ENCODE assay signal across 8 mouse cellular contexts in the genomic region with DNA sequence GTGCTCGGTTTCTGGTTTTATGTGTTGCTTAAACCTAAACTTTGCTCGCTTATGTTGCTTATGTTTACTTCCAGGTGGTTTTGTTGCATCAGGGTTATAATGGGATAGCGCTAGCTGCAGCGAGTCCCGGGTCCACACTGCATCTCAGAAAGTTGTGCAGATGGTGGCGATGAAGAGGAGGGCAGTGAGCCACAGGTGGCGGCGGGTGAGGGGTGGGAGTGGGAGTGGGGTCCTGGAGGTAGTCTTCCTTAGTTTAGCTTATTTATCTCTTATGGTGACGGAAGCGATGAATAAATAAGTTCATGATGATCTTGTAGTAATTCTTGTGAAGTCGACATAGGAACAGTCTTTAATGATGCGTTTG. TPM values are rescaled to one million over a fixed set of nuclear protein-coding genes. Genes with fewer than 3 reads are reported as not detected.
A peak's percentile ranks its signal among the peaks of the same experiment; 100 is the strongest.
DNase-seq lines count a peak whose midpoint lies in the region; ATAC-seq lines count a peak whose summit lies in the region.

No protein-coding gene starts in this region.

- no peak for ATAC-seq in heart, embryonic 12.5 days (ENCODE audit: insufficient number of reproducible peaks, low FRiP score)
- ATAC-seq in CD4-positive, CD25-positive, alpha-beta regulatory T cell, adult 4 months, result peak; percentile 3
- no peak for ATAC-seq in forebrain, embryonic 14.5 days
- no peak; the same call in 1 of the 2 replicates for ATAC-seq in liver, embryonic 15.5 days (ENCODE audit: insufficient read depth)

- peak overlapping the region; percentile 98 for H3K4me3 ChIP-seq in heart, embryonic 12.5 days
- H3K4me3 ChIP-seq in forebrain, embryonic 14.5 days (ENCODE audit: low read depth, low read length), result peak overlapping the region; percentile 87
- H3K4me3 ChIP-seq in liver, embryonic 15.5 days (replicated peaks), result peak overlapping the region; percentile 85

- peak overlapping the region; percentile 95 for H3K4me2 ChIP-seq in heart, embryonic 12.5 days
- peak overlapping the region; percentile 86 for H3K4me2 ChIP-seq in forebrain, embryonic 14.5 days (ENCODE audit: low read length)
- H3K4me2 ChIP-seq in liver, embryonic 15.5 days, result peak overlapping the region; percentile 95

- no peak for DNase-seq in heart, adult 18-20 months
- DNase-seq in forebrain, embryonic 14.5 days (ENCODE audit: low spot score), result no peak
- no peak for DNase-seq in adrenal gland, adult 18-20 months (ENCODE audit: low spot score in 2 of 2)
- no peak for DNase-seq in left cerebral cortex, postnatal 25 days (ENCODE audit: low spot score in 2 of 2)
- no peak for DNase-seq in layer of hippocampus, adult 9-11 months

- H3K9ac ChIP-seq in heart, embryonic 12.5 days, result peak overlapping the region; percentile 88
- H3K9ac ChIP-seq in forebrain, embryonic 14.5 days (ENCODE audit: low read length), result peak overlapping the region; percentile 77
- H3K9ac ChIP-seq in liver, embryonic 15.5 days, result peak overlapping the region; percentile 78

- intact Hi-C loops in left cerebral cortex, postnatal 25 days (cut with DNase I), result no loop called here

- WGBS in heart, embryonic 12.5 days, result 13% methylated on average over 12 of the region's 12 CpGs
- WGBS in forebrain, embryonic 14.5 days, result 10% methylated on average over 12 of the region's 12 CpGs
- 8% methylated on average over 12 of the region's 12 CpGs for WGBS in liver, embryonic 15.5 days (ENCODE audit: insufficient replicate concordance)

- no peaks in the 10 kb centered on the region for H3K9me3 ChIP-seq in heart, embryonic 12.5 days (replicated peaks)
- no peaks in the 10 kb centered on the region for H3K9me3 ChIP-seq in forebrain, embryonic 14.5 days (replicated peaks; ENCODE audit: control insufficient read depth, low read length)
- no peaks in the 10 kb centered on the region for H3K9me3 ChIP-seq in liver, embryonic 15.5 days (replicated peaks)

- no peak overlapping the region for H3K27ac ChIP-seq in heart, embryonic 12.5 days (ENCODE audit: poor library complexity, severe bottlenecking)
- no peak overlapping the region for H3K27ac ChIP-seq in forebrain, embryonic 14.5 days (ENCODE audit: low read depth, low read length)
- peak overlapping the region; percentile 68 for H3K27ac ChIP-seq in liver, embryonic 15.5 days (replicated peaks)

- H3K36me3 ChIP-seq in heart, embryonic 12.5 days, result no peaks in the 10 kb centered on the region
- no peaks in the 10 kb centered on the region for H3K36me3 ChIP-seq in forebrain, embryonic 14.5 days (ENCODE audit: control insufficient read depth, insufficient read depth, low read length)
- no peaks in the 10 kb centered on the region for H3K36me3 ChIP-seq in liver, embryonic 15.5 days (replicated peaks)

- peaks cover 34% of the 10 kb centered on the region for H3K4me1 ChIP-seq in heart, embryonic 12.5 days (replicated peaks)
- H3K4me1 ChIP-seq in forebrain, embryonic 14.5 days (ENCODE audit: control insufficient read depth, insufficient read depth, low read length), result peaks cover 4% of the 10 kb centered on the region; the same call in 1 of the 2 replicates
- H3K4me1 ChIP-seq in liver, embryonic 15.5 days (replicated peaks), result peaks cover 52% of the 10 kb centered on the region

- no peaks in the 10 kb centered on the region for H3K27me3 ChIP-seq in heart, embryonic 12.5 days (replicated peaks)
- H3K27me3 ChIP-seq in forebrain, embryonic 14.5 days (replicated peaks; ENCODE audit: control insufficient read depth, insufficient read depth, low read length), result no peaks in the 10 kb centered on the region
- no peaks in the 10 kb centered on the region for H3K27me3 ChIP-seq in liver, embryonic 15.5 days

RNA-seq across cellular contexts. Expression of gene Scap, which starts 0.8 kb away (rescaled TPM):
- 22.2 and 23.9 TPM in 2 replicates for polyA plus RNA-seq in heart, embryonic 12.5 days (2016; fragmentation: Nextera tagmentation; extraction: Ambion mirVana)
- 10 to 100 TPM; 23.8 to 31.3 TPM for total RNA-seq in heart, adult 18-20 months (2021)
- 10 to 100 TPM; 11.6 to 19.6 TPM for polyA plus RNA-seq in CD4-positive, CD25-positive, alpha-beta regulatory T cell, adult 4 months (2017; shearing (Covaris generic))
- polyA plus RNA-seq in forebrain, embryonic 14.5 days (2014; fragmentation: Nextera tagmentation; extraction: Ambion mirVana), result 24.5 and 35.4 TPM in 2 replicates
- polyA plus RNA-seq in liver, embryonic 15.5 days (2015; fragmentation: Nextera tagmentation; extraction: Ambion mirVana), result 26.8 and 32.7 TPM in 2 replicates
- total RNA-seq in adrenal gland, adult 18-20 months (2021), result 100 to 1,000 TPM in 1 of 2 experiments, 10 to 100 TPM in 1; 63.2 to 118 TPM
- total RNA-seq in left cerebral cortex, postnatal 25 days (2021), result 10 to 100 TPM; 87.6 to 95.2 TPM

RNA-seq across cellular contexts. Expression of gene Elp6, which starts 28.9 kb away (rescaled TPM):
- polyA plus RNA-seq in heart, embryonic 12.5 days (2016; fragmentation: Nextera tagmentation; extraction: Ambion mirVana), result 13.8 and 15.3 TPM in 2 replicates
- total RNA-seq in heart, adult 18-20 months (2021), result 1 to 10 TPM; 1.8 to 2.7 TPM
- polyA plus RNA-seq in CD4-positive, CD25-positive, alpha-beta regulatory T cell, adult 4 months (2017; shearing (Covaris generic)), result 10 to 100 TPM; 13.5 to 23.8 TPM
- polyA plus RNA-seq in forebrain, embryonic 14.5 days (2014; fragmentation: Nextera tagmentation; extraction: Ambion mirVana), result 35.4 and 37.0 TPM in 2 replicates
- 6.9 and 7.4 TPM in 2 replicates for polyA plus RNA-seq in liver, embryonic 15.5 days (2015; fragmentation: Nextera tagmentation; extraction: Ambion mirVana)
- 1 to 10 TPM; 6.1 to 7.7 TPM for total RNA-seq in adrenal gland, adult 18-20 months (2021)
- total RNA-seq in left cerebral cortex, postnatal 25 days (2021), result 10 to 100 TPM; 12.7 to 13.3 TPM
